Mouse (Mus musculus): ENCODE data around the gene Pdzrn3. TPM values are rescaled to one million over a fixed set of nuclear protein-coding genes. Genes with fewer than 3 reads are reported as not detected.

Pdzrn3 gene
- total and polyA plus RNA-seq, 3 experiments, result 0.08 TPM; not detected in 2

DNA sequence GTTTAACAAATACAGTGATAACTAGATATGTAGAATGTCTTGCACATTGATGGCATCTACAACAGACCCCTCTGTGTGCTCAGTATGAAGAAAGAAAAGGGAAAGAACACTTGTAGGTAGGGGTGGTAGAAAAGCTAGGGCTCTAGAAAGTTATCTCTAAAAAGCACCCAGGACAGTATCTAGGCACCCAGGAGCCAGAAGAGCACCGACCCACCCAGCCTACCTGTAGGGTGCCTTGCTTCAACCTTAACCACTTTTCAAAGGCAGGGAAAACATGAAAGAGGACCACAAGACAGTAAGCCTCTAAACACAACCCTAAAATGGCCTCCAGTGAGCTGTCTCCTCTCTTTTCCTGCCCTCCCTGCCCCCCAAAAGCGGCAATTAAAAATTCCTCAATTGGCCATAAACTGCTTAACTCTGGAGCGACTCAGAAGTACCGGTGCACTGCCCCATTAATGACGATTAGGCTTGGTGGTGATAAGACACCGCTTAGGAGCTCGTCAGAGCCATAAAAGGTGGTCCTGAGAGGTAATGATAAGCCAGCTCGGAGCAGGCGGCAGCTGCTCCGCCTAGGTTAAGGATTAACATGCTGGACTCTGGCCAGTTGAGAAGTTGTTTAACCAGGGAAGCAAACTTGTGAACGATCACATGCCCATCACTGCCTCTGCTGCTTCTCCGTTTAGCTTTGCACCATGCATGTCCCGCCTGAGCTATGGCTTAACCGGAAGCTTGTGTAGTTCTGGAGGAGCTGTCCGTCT lies 106.1 kb downstream of the Pdzrn3 start (continued):
- TF ChIP-seq KAT2A (conservative IDR thresholded peaks at IDR 0.05; ENCODE audit: low read depth, low read length) (no peak), POLR2AphosphoS5 (IDR thresholded peaks at IDR 0.05; ENCODE audit: borderline replicate concordance, low read depth, low read length) (no peak), ZMIZ1 (IDR thresholded peaks at IDR 0.05; ENCODE audit: low read depth, low read length) (peak; percentile 73; the same call in 1 of the 2 replicates)

DNA sequence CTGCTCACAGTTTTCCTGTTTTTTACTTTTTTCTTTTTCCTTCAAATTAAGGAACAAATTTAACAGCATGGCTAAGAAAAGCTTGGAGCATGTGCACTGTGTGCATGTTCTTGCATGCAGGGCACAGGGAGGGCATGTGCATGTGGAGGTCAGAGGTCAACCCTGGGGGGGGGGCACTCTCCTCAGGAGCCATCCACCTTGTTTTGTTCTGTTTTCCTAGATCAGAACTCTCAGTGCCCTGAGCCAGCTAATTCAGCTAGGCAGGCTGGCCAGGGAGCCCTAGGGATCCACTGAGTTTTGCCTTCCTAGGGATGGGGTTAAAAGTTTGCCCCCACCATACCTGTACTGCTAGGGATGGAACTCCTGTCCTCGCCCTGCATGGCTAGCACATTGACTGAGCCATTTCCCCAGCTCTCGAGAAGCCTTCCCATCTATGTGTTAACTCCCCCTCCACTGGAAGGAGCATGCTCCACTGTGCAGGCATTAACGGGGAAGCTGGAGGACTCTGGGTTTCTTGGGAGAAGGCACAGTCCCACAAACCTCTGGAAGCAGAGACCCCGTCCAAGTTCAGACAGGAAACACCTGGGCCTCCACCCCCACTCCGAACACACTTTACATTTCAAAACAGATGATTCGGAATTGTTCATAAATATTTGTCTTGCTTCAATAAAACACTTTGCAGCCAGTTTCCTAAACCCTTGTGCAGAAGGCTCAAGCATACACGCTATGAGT lies 107.4 kb downstream of the Pdzrn3 start:
- Histone ChIP-seq H3K9ac (ENCODE audit: control insufficient read depth, low read depth, low read length, poor library complexity, severe bottlenecking) (no peak overlapping the region; the same call in 1 of the 2 replicates), H3K79me2 (ENCODE audit: control insufficient read depth, insufficient read depth, low read length, poor library complexity) (no peaks in the 10 kb centered on the region), H3K4me3 (ENCODE audit: control insufficient read depth in 1 of 2, insufficient read depth in 1 of 2, low read depth in 2 of 2, low read length in 2 of 2) (no peak overlapping the region), H3K4me1 (ENCODE audit: control insufficient read depth in 1 of 2, insufficient read depth in 2 of 2, low read length in 2 of 2) (peaks cover 14 to 16% of the 10 kb centered on the region in 2 experiments), H3K27me3 (ENCODE audit: control insufficient read depth in 1 of 2, insufficient read depth in 2 of 2, low read length in 2 of 2) (no peaks in the 10 kb centered on the region), H3K27ac (ENCODE audit: control insufficient read depth, low read depth, low read length) (peak overlapping the region; percentile 88; the same call in 1 of the 2 replicates), H3K9me3 (replicated peaks; ENCODE audit: insufficient read depth, low read length) (no peaks in the 10 kb centered on the region), H3K36me3 (ENCODE audit: control insufficient read depth in 1 of 2, insufficient read depth in 2 of 2, low read length in 2 of 2) (peaks cover 0 to 18% of the 10 kb centered on the region in 2 experiments; a peak in 2 of 4 replicates)
- TF ChIP-seq USF1 (IDR thresholded peaks at IDR 0.05; ENCODE audit: low read depth, low read length), result no peak
- DNase-seq (ENCODE audit: low read depth, low spot score), result no peak

DNA sequence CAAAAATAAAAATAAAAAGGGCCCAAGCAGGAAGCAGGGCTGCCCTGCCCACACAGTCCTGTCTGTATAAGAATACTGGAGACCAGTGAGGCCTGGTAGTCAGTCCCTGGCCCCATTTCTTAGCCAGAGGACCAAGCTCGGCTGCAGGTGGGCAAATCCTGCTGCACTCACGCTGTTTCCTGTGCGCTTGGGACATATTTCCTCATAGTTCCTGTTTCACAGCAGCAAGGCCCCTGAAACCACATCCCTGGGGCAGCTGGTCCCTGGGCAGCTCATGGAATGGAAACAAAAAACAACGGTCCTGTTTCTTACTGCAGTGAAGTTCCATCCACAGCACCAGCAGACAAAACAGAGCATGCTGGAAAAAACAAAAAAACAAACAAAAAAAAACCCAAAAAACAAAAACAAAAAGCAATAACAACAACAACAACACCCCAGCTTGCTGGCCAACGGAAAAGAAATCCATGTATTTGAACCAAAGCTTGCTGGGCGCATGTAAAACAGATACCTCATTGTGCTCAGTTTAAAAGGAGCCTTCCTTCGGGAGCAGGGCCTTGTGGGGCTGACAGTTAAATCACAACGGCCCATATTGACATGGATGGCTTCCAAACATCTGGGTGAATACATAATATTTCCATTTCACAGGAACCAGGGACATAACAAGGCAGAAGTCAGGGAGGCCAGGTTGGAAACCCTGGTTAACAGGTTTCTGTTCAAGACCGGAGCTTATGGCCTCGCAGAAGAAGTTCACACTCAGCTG lies 108.2 kb downstream of the Pdzrn3 start:
- TF ChIP-seq KAT2A (conservative IDR thresholded peaks at IDR 0.05; ENCODE audit: low read depth, low read length), result no peak
- TF ChIP-seq USF2 (IDR thresholded peaks at IDR 0.05; ENCODE audit: borderline replicate concordance in 1 of 2, insufficient read depth in 1 of 2, low read depth in 1 of 2, low read length in 2 of 2), result no peak
- no peak for TF ChIP-seq POLR2A (IDR thresholded peaks at IDR 0.05; ENCODE audit: control insufficient read depth in 1 of 2, insufficient read depth in 1 of 2, low read depth in 1 of 2, low read length in 2 of 2, poor library complexity in 1 of 2)
- no peak for TF ChIP-seq CTCF (IDR thresholded peaks at IDR 0.05 in 2 of 3, conservative IDR thresholded peaks at IDR 0.05 in 1 of 3; ENCODE audit: control insufficient read depth in 1 of 3, insufficient read depth in 1 of 3, low read depth in 2 of 3, low read length in 3 of 3, poor library complexity in 1 of 3, severe bottlenecking in 1 of 3)
- no peak for TF ChIP-seq ELF1 (IDR thresholded peaks at IDR 0.05; ENCODE audit: low read depth, low read length)
- no peak for TF ChIP-seq TCF12 (IDR thresholded peaks at IDR 0.05; ENCODE audit: low read depth, low read length)
- H3K4me3 ChIP-seq (ENCODE audit: control insufficient read depth in 1 of 2, insufficient read depth in 1 of 2, low read depth in 2 of 2, low read length in 2 of 2), result no peak overlapping the region

More for the DNA sequence above, 108.2 kb downstream of the Pdzrn3 start:
- Histone ChIP-seq H3K36me3 (ENCODE audit: control insufficient read depth in 1 of 2, insufficient read depth in 2 of 2, low read length in 2 of 2) (peaks cover 0 to 18% of the 10 kb centered on the region in 2 experiments; a peak in 2 of 4 replicates), H3K27me3 (ENCODE audit: control insufficient read depth in 1 of 2, insufficient read depth in 2 of 2, low read length in 2 of 2) (no peaks in the 10 kb centered on the region), H3K9me3 (replicated peaks; ENCODE audit: insufficient read depth, low read length) (no peaks in the 10 kb centered on the region), H3K9ac (ENCODE audit: control insufficient read depth, low read depth, low read length, poor library complexity, severe bottlenecking) (no peak overlapping the region), H3K4me1 (ENCODE audit: control insufficient read depth in 1 of 2, insufficient read depth in 2 of 2, low read length in 2 of 2) (peaks cover 14 to 16% of the 10 kb centered on the region in 2 experiments), H3K27ac (ENCODE audit: control insufficient read depth, low read depth, low read length) (no peak overlapping the region), H3K79me2 (ENCODE audit: control insufficient read depth, insufficient read depth, low read length, poor library complexity) (no peaks in the 10 kb centered on the region)
- no peak for DNase-seq (ENCODE audit: low read depth, low spot score)
